Mouse (Mus musculus) CH12.LX (cell line): ENCODE results near the gene Golga3. TPM values are rescaled to one million over a fixed set of nuclear protein-coding genes. Genes with fewer than 3 reads are reported as not detected.

ENCODE experiments used
- DNase-seq: peaks from one replicate; pipeline ENCODE4 v3.0.0-alpha.2; 2013; ENCODE audit errors: extremely low read depth
- H3K27ac ChIP-seq: 2 replicates; pipeline ENCODE4 v1.5.1; 2012; ENCODE audit warnings: low read depth, mild to moderate bottlenecking, control low read depth, moderate library complexity; ENCODE audit not compliant: insufficient read depth
- H3K27me3 ChIP-seq: replicated peaks from 2 replicates; pipeline ENCODE3; 2012; ENCODE audit warnings: inconsistent platforms
- H3K36me3 ChIP-seq, 2 experiments: replicated peaks in 1 of 2; 2 replicates each; pipeline versions ENCODE3 to v1.6.1; 2012; ENCODE audit warnings: inconsistent platforms in 1 of 2, low read length in 1 of 2, mild to moderate bottlenecking in 1 of 2, mixed read lengths in 1 of 2, moderate library complexity in 1 of 2; ENCODE audit not compliant: control insufficient read depth in 1 of 2, insufficient read depth in 1 of 2
- H3K4me1 ChIP-seq, 2 experiments: 2 replicates each; pipeline ENCODE4 v1.6.1; 2012; ENCODE audit warnings: inconsistent platforms in 1 of 2, moderate library complexity in 1 of 2; ENCODE audit not compliant: insufficient read depth in 2 of 2, control insufficient read depth in 1 of 2
- H3K4me2 ChIP-seq: 2 replicates; pipeline ENCODE4 v1.6.1; 2012; ENCODE audit warnings: low read depth, mild to moderate bottlenecking, control low read depth; ENCODE audit not compliant: poor library complexity, insufficient read depth, severe bottlenecking
- H3K4me3 ChIP-seq, 3 experiments: fragments of 150-350 bp in 1 of 3; sonication (generic) in 1 of 3; replicated peaks in 1 of 3; 2 replicates each; pipeline versions ENCODE3 to v1.5.1; 2011 to 2012; ENCODE audit warnings: low read depth in 2 of 3, low read length in 2 of 3, mild to moderate bottlenecking in 2 of 3, moderate library complexity in 2 of 3, control low read depth in 1 of 3, improper control_type of control experiment in 1 of 3, inconsistent platforms in 1 of 3, mixed read lengths in 1 of 3; ENCODE audit not compliant: poor library complexity in 1 of 3
- H3K79me2 ChIP-seq: replicated peaks from 2 replicates; pipeline ENCODE4 v1.6.1; 2012; ENCODE audit warnings: mild to moderate bottlenecking, moderate library complexity; ENCODE audit not compliant: control insufficient read depth, poor library complexity, insufficient read depth, severe bottlenecking; ENCODE audit errors: extremely low read depth
- H3K9ac ChIP-seq: 2 replicates; pipeline ENCODE4 v1.6.1; 2012; ENCODE audit warnings: low read depth, mild to moderate bottlenecking, control low read depth, moderate library complexity; ENCODE audit not compliant: insufficient read depth
- H3K9me3 ChIP-seq: replicated peaks from 2 replicates; pipeline ENCODE3; 2012; ENCODE audit warnings: low read length, inconsistent platforms, mixed read lengths
- CHD1 ChIP-seq: IDR thresholded peaks from 2 replicates; pipeline ENCODE4 v1.6.1; 2012; ENCODE audit warnings: low read depth, low read length, improper control_type of control experiment, inconsistent platforms
- CHD2 ChIP-seq: IDR thresholded peaks from 2 replicates; pipeline ENCODE4 v1.6.1; 2011; ENCODE audit warnings: low read length, improper control_type of control experiment
- CTCF ChIP-seq, 2 experiments: IDR thresholded peaks in 1 of 2; conservative IDR thresholded peaks in 1 of 2; 2 replicates each; pipeline ENCODE4 v1.5.1; 2011 to 2012; ENCODE audit warnings: low read depth in 2 of 2, low read length in 2 of 2, improper control_type of control experiment in 1 of 2, inconsistent platforms in 1 of 2, mild to moderate bottlenecking in 1 of 2, moderate library complexity in 1 of 2
- ETS1 ChIP-seq: conservative IDR thresholded peaks from 2 replicates; pipeline ENCODE4 v1.6.1; 2012; ENCODE audit warnings: low read depth, mild to moderate bottlenecking, inconsistent platforms, low read length, improper control_type of control experiment, moderate library complexity
- HCFC1 ChIP-seq: IDR thresholded peaks from 2 replicates; pipeline ENCODE4 v1.6.1; 2012; ENCODE audit warnings: low read depth, mild to moderate bottlenecking, inconsistent platforms, low read length, improper control_type of control experiment
- JUND ChIP-seq: conservative IDR thresholded peaks from 2 replicates; pipeline ENCODE4 v1.6.1; 2011; ENCODE audit warnings: low read depth, low read length, improper control_type of control experiment
- MAFK ChIP-seq: IDR thresholded peaks from 2 replicates; pipeline ENCODE4 v1.6.1; 2011; ENCODE audit warnings: low read length, improper control_type of control experiment; ENCODE audit not compliant: insufficient replicate concordance
- MAX ChIP-seq: IDR thresholded peaks from 2 replicates; pipeline ENCODE4 v1.6.1; 2011; ENCODE audit warnings: low read length, improper control_type of control experiment
- MEF2A ChIP-seq: IDR thresholded peaks from 2 replicates; pipeline ENCODE4 v1.6.1; 2014; ENCODE audit warnings: low read depth, mild to moderate bottlenecking, inconsistent platforms, low read length, improper control_type of control experiment, borderline replicate concordance
- MXI1 ChIP-seq: IDR thresholded peaks from 2 replicates; pipeline ENCODE4 v1.6.1; 2011; ENCODE audit warnings: mild to moderate bottlenecking, low read depth, low read length, improper control_type of control experiment
- MYC ChIP-seq: IDR thresholded peaks from 2 replicates; pipeline ENCODE4 v1.6.1; 2011; ENCODE audit warnings: low read depth, mild to moderate bottlenecking, improper control_type of control experiment, low read length
- NELFE ChIP-seq: IDR thresholded peaks from 2 replicates; pipeline ENCODE4 v1.6.1; 2011; ENCODE audit warnings: low read depth, low read length, improper control_type of control experiment
- NRF1 ChIP-seq: IDR thresholded peaks from 2 replicates; pipeline ENCODE4 v1.6.1; 2014; ENCODE audit warnings: low read depth, mild to moderate bottlenecking, inconsistent platforms, low read length, improper control_type of control experiment, moderate library complexity
- PAX5 ChIP-seq: IDR thresholded peaks from 2 replicates; pipeline ENCODE4 v1.6.1; 2012; ENCODE audit warnings: low read length, inconsistent platforms, mixed read lengths
- POLR2A ChIP-seq: IDR thresholded peaks from 2 replicates; pipeline ENCODE4 v1.6.1; 2011; ENCODE audit warnings: low read depth, mild to moderate bottlenecking, improper control_type of control experiment, low read length
- RAD21 ChIP-seq: IDR thresholded peaks from 2 replicates; pipeline ENCODE4 v1.6.1; 2011; ENCODE audit warnings: low read depth, mild to moderate bottlenecking, low read length, improper control_type of control experiment, moderate library complexity
- RCOR1 ChIP-seq: conservative IDR thresholded peaks from 2 replicates; pipeline ENCODE4 v1.6.1; 2012; ENCODE audit warnings: low read depth, mild to moderate bottlenecking, inconsistent platforms, low read length, improper control_type of control experiment
- TBP ChIP-seq: conservative IDR thresholded peaks from 2 replicates; pipeline ENCODE4 v1.6.1; 2011; ENCODE audit warnings: low read depth, low read length, improper control_type of control experiment
- UBTF ChIP-seq: IDR thresholded peaks from 2 replicates; pipeline ENCODE4 v1.6.1; 2012; ENCODE audit warnings: low read depth, mild to moderate bottlenecking, inconsistent platforms, low read length, improper control_type of control experiment, moderate library complexity
- ZKSCAN1 ChIP-seq: IDR thresholded peaks from 2 replicates; pipeline ENCODE4 v1.6.1; 2012; ENCODE audit warnings: low read depth, inconsistent platforms, low read length, improper control_type of control experiment, borderline replicate concordance
- ZMIZ1 ChIP-seq: IDR thresholded peaks from 2 replicates; pipeline ENCODE4 v1.6.1; 2012; ENCODE audit warnings: low read depth, mild to moderate bottlenecking, inconsistent platforms, low read length, improper control_type of control experiment
- dilution Hi-C: fragments of 300-500 bp; cut with MboI; formaldehyde crosslinking; loops from 2 replicates; pipeline ENCODE4 v1.14.3; 2020; ENCODE audit warnings: low sequenced_read_pairs; ENCODE audit not compliant: extremely low pct_unique_long_range_greater_than_20kb, extremely low pct_ligation_motif_present
- in situ Hi-C: fragments of 300-500 bp; cut with MboI; formaldehyde crosslinking; loops from 3 replicates; pipeline ENCODE4 v1.14.3; 2019; ENCODE audit warnings: low sequenced_read_pairs, low pct_ligation_motif_present, low pct_unique_long_range_greater_than_20kb, mixed read lengths
- polyA plus RNA-seq: library from polyadenylated mRNA; unstranded; fragments of >175 nt; gene quantifications from 2 replicates; pipeline ENCODE4 v1.2.1, GENCODE M21; 2012; ENCODE audit warnings: low read depth; ENCODE audit not compliant: insufficient read length
- total RNA-seq, 2 experiments: library from RNA; depleted of rRNA; stranded (reverse); fragments of 300-350 nt in 1 of 2; fragments of >200 nt in 1 of 2; gene quantifications; 2 replicates each; pipeline ENCODE4 v1.2.3; 2012 to 2014

Golga3 gene
- total and polyA plus RNA-seq, 3 experiments = 10.0 to 18.2 (median 15.7) TPM

DNA sequence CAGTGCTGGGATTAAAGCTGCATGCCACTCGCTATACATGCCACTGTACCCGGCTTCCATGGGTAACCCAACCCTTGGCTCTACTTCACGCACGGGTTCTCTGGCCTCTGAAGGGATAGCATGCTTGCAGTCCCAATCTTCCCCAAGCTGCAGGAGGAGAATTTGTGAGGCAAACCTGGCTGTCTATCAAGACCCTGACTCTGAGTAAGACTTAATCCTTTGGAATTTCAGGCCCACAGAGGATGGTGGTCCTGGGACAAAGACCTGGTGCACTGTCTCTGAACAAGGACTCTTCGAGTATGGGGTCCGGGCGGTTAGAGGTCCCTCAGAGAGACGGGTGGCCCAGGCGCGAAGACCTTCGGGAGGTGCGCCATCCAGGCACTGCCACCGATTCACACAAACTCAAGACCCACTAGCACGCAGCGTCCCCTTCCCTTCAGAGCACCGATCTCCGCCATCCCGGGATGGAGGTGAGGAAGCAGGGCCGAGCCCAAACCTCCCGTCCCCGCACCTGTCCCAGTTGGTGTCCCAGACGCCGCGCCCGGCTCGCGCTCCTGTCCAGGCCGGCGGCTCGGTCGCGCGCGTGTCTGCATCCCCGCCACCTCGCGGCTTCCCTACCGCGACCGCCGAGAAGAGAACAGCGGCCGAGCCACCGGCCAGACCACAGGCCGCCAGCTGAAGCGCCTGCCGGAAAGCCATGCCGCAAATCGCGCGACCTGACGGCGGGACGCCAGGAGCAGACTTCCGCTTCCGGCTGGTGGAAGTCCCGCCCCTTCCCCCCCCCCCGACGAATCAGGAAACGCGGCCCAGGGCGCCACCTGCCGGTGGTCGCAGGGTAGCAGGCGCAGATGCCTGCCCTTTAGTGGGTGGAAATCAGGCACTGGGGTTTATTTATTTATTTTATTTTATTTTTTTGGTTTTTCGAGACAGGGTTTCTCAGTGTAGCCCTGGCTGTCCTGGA, 92.9 kb downstream of the Golga3 start, which contains the start of gene Pgam5 (continued):
- peak; percentile 86 for TF ChIP-seq HCFC1
- 0 out of 2 replicates have a peak, but pooled peaks have one; percentile 35 for TF ChIP-seq TBP
- TF ChIP-seq CTCF (conservative IDR thresholded peaks at IDR 0.05 in 1 of 2, IDR thresholded peaks at IDR 0.05 in 1 of 2; ENCODE audit: low read depth in 2 of 2, low read length in 2 of 2) = peak; percentile 36 to 82; a peak in 3 of 4 replicates
- no peak for TF ChIP-seq PAX5
- 0 out of 2 replicates have a peak, but pooled peaks have one; percentile 61 for TF ChIP-seq ZMIZ1
- peak; percentile 27 for TF ChIP-seq RAD21
- TF ChIP-seq MAX = peak; percentile 65; the same call in 1 of the 2 replicates
- no peak for TF ChIP-seq CHD1
- TF ChIP-seq ETS1 = 0 out of 2 replicates have a peak, but pooled peaks have one; percentile 23
- TF ChIP-seq JUND = no peak
- TF ChIP-seq ZKSCAN1 = no peak
- peak; percentile 42; the same call in 1 of the 2 replicates for TF ChIP-seq MYC
- peak; percentile 59; the same call in 1 of the 2 replicates for TF ChIP-seq MEF2A
- peak; percentile 83 for TF ChIP-seq CHD2
- TF ChIP-seq MXI1 = peak; percentile 92
- TF ChIP-seq NELFE = peak; percentile 88
- TF ChIP-seq UBTF = no peak
- TF ChIP-seq POLR2A = peak; percentile 93

DNA sequence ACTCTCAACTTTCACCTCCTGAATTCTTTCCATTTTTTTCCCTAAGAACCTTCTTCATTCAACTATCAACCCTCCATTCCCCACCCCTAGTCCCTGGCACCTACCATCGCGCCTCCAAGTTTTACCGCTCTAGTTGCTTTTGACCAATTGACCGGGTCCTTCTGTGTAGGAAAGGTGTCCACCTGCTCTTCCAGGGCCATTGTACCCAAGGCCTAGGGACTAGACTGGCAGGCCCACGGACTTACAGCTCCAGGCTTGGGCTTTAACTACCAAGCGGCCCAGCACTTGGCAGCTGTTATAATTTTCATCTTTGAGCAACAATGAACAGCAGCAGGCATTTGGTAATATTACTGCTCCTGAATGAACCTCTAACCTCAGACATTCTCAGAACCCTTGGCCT, 93.7 kb downstream of the Golga3 start:
- H3K36me3 ChIP-seq = peaks cover 17 to 28% of the 10 kb centered on the region in 2 experiments
- no peak for DNase-seq
- H3K4me2 ChIP-seq = no peak overlapping the region
- no peak overlapping the region for H3K4me3 ChIP-seq
- no peaks in the 10 kb centered on the region for H3K27me3 ChIP-seq
- H3K79me2 ChIP-seq = peaks cover 31% of the 10 kb centered on the region
- dilution Hi-C loops = no loop called here
- no peaks in the 10 kb centered on the region for H3K9me3 ChIP-seq
- in situ Hi-C loops = no loop called here
- H3K27ac ChIP-seq = no peak overlapping the region
- peaks cover 4 to 28% of the 10 kb centered on the region in 2 experiments; a peak in 3 of 4 replicates for H3K4me1 ChIP-seq
- TF ChIP-seq NRF1 (no peak), MAFK (no peak), RCOR1 (no peak)
- TF ChIP-seq, all 38 proteins: peak for 0
- no peak overlapping the region for H3K9ac ChIP-seq
